In the genomic region with DNA sequence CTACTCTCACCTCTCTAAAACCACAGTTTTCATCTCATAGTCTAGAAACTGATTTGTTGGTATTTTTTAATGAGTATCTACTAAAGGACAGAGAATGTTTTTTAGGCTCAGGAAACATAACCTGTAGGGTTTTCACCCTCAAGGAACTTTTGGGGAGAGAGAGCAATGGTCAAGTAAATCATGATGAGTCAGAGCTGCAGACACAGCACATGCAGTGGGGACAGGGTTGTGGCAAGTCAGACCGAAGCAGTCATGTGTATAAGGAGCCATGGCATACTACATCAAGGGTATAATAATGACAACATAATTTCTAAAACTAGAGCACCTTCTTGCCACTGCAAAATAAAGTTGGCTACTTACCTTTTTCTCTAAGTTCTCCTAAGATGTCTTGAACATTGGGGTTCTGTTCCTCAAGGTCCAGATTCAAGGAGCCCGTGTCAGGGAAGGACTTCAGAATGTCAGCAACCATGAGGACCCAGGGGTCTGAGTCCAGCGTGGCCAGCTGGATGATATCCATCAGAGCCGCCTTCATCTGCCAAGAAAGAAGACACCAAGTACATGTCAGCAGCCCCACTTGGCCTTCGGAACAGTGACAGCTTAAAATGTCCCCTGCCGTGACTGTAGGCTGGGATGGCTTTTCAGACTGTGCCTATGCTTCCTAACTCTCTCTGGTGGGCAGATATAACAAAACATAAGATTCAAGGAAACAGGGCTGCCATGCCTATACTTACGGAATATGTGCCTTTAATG, we compare ENCODE assay signal across 21 mouse cellular contexts. TPM values are rescaled to one million over a fixed set of nuclear protein-coding genes. Genes with fewer than 3 reads are reported as not detected.
A peak's percentile ranks its signal among the peaks of the same experiment; 100 is the strongest.
DNase-seq lines count a peak whose midpoint lies in the region; ATAC-seq lines count a peak whose summit lies in the region.
"Had no signal": no experiment of that assay in that cellular context is flagged by ENCODE, and none has a peak within 500 bp of the region (broad histone marks: within the 10 kb centered on the region; RNA-seq: fewer than 3 reads in every experiment).

No protein-coding gene starts in this region.

- no peak overlapping the region for H3K4me2 ChIP-seq in hindbrain, embryonic 12.5 days (replicated peaks)
- H3K4me2 ChIP-seq: embryonic facial prominence, embryonic 15.5 days; hindbrain, embryonic 13.5 days; intestine, embryonic 15.5 days; limb, embryonic 12.5 days; liver, embryonic 13.5 days had no signal

- H3K4me3 ChIP-seq in megakaryocyte, embryonic 14.5 days (replicated peaks) = peak overlapping the region; percentile 16
- no peak overlapping the region for H3K4me3 ChIP-seq in hindbrain, embryonic 12.5 days
- H3K4me3 ChIP-seq: embryonic facial prominence, embryonic 15.5 days; hindbrain, embryonic 13.5 days; intestine, embryonic 15.5 days; left cerebral cortex, adult 2 months; limb, embryonic 12.5 days; liver, embryonic 13.5 days; midbrain, embryonic 10.5 days had no signal

- no peak for ATAC-seq in megakaryocyte, adult 5-6 weeks (ENCODE audit: poor library complexity, severe bottlenecking)
- ATAC-seq in hindbrain, embryonic 12.5 days (ENCODE audit: low FRiP score) = no peak
- ATAC-seq: intestine, embryonic 15.5 days had no signal

- peaks cover 53% of the 10 kb centered on the region for H3K4me1 ChIP-seq in megakaryocyte, embryonic 14.5 days
- no peaks in the 10 kb centered on the region for H3K4me1 ChIP-seq in hindbrain, embryonic 12.5 days
- H3K4me1 ChIP-seq: embryonic facial prominence, embryonic 15.5 days; intestine, embryonic 15.5 days; limb, embryonic 12.5 days had no signal

- H3K9me3 ChIP-seq in megakaryocyte, embryonic 14.5 days = no peaks in the 10 kb centered on the region
- no peaks in the 10 kb centered on the region for H3K9me3 ChIP-seq in hindbrain, embryonic 12.5 days (replicated peaks)
- H3K9me3 ChIP-seq: embryonic facial prominence, embryonic 15.5 days; G1E; hindbrain, embryonic 13.5 days; intestine, embryonic 15.5 days; limb, embryonic 12.5 days; liver, embryonic 13.5 days; midbrain, embryonic 10.5 days had no signal

- no peak overlapping the region for H3K9ac ChIP-seq in hindbrain, embryonic 12.5 days
- H3K9ac ChIP-seq: embryonic facial prominence, embryonic 15.5 days; hindbrain, embryonic 13.5 days; intestine, embryonic 15.5 days; limb, embryonic 12.5 days; liver, embryonic 13.5 days had no signal

- peaks cover 79% of the 10 kb centered on the region for H3K36me3 ChIP-seq in megakaryocyte, embryonic 14.5 days (replicated peaks; ENCODE audit: low read length)
- peaks cover 32% of the 10 kb centered on the region for H3K36me3 ChIP-seq in hindbrain, embryonic 12.5 days

- no peaks in the 10 kb centered on the region for H3K27me3 ChIP-seq in megakaryocyte, embryonic 14.5 days (replicated peaks)
- H3K27me3 ChIP-seq in hindbrain, embryonic 12.5 days = no peaks in the 10 kb centered on the region
- H3K27me3 ChIP-seq: embryonic facial prominence, embryonic 15.5 days; hindbrain, embryonic 13.5 days; intestine, embryonic 15.5 days; limb, embryonic 12.5 days; liver, embryonic 13.5 days had no signal

- 89% methylated on average over 7 of the region's 7 CpGs for WGBS in hindbrain, embryonic 12.5 days

- peak; percentile 49 to 51 for DNase-seq in gastrocnemius, adult 8-10 months (ENCODE audit: low spot score in 2 of 2)
- DNase-seq in gastrocnemius, postnatal 14 days = no peak
- DNase-seq in cerebellum, postnatal 10 days = peak; percentile 74 to 84
- no peak for DNase-seq in thymus, postnatal 10 days (ENCODE audit: low spot score in 2 of 2)
- DNase-seq: adrenal gland, postnatal 10 days; embryo, embryonic 11 days; liver, embryonic 13.5 days; right cerebral cortex, adult 18-20 months; spleen, adult 18-20 months; thymus, adult 18-20 months had no signal

- H3K27ac ChIP-seq in hindbrain, embryonic 12.5 days = no peak overlapping the region
- H3K27ac ChIP-seq: embryonic facial prominence, embryonic 15.5 days; hindbrain, embryonic 13.5 days; intestine, embryonic 15.5 days; kidney, postnatal 0 days; left cerebral cortex, adult 2 months; limb, embryonic 12.5 days; liver, embryonic 13.5 days; midbrain, embryonic 10.5 days had no signal

- intact Hi-C loops in gastrocnemius, postnatal 14 days (cut with DNase I; ENCODE audit: low total_unique reads) = no loop called here

RNA-seq across cellular contexts. Expression of gene Nelfa, which starts 14.6 kb away (rescaled TPM):
- 1 to 10 TPM; 5.7 to 7.0 (median 6.4) TPM for total RNA-seq in gastrocnemius, adult 8-10 months (2022)
- total RNA-seq in gastrocnemius, postnatal 14 days (2021) = 1 to 10 TPM; 7.0 to 8.6 TPM
- 21.9 and 31.2 TPM in 2 replicates for polyA plus RNA-seq in megakaryocyte, embryonic 14.5 days (2012; ENCODE audit: insufficient read depth, low replicate concordance)
- 26.5 and 28.4 TPM in 2 replicates for total RNA-seq in megakaryocyte, adult 5-6 weeks (2015)
- total RNA-seq in megakaryocyte, adult 5-6 weeks (2017) = 25.6 and 30.7 TPM in 2 replicates
- 56.5 and 58.8 TPM in 2 replicates for polyA plus RNA-seq in hindbrain, embryonic 12.5 days (2016; fragmentation: Nextera tagmentation; extraction: Ambion mirVana)

Comparison
In these comparisons a context has a peak if more than half of its experiments do, and no peak if none do; other contexts are left out.
1. DNase-seq: peak in gastrocnemius, adult 8-10 months (2 of 2) and cerebellum, postnatal 10 days (2 of 2); none in gastrocnemius, postnatal 14 days (single experiment) and thymus, postnatal 10 days (0 of 2).